Mouse (Mus musculus) intestine, postnatal 0 days (tissue): Measurements from ENCODE around the gene Ccdc38. TPM values are rescaled to one million over a fixed set of nuclear protein-coding genes. Genes with fewer than 3 reads are reported as not detected.

Experiments used
- ATAC-seq: fragments of 200-750 bp; cut with Nextera tagmentation; 2 replicates; pipeline ENCODE4 v1.8.0; 2017; ENCODE audit warnings: mild to moderate bottlenecking, moderate TSS enrichment, moderate library complexity
- H3K27ac ChIP-seq: fragments of 300-500 bp; sonication (generic); 2 replicates; pipeline ENCODE4 v1.5.1; 2014; ENCODE audit warnings: mild to moderate bottlenecking, low read depth, low read length, moderate library complexity
- H3K27me3 ChIP-seq: fragments of 300-500 bp; sonication (generic); replicated peaks from 2 replicates; pipeline ENCODE4 v1.6.1; 2014; ENCODE audit warnings: low read length, mixed read lengths; ENCODE audit not compliant: control insufficient read depth, insufficient read depth
- H3K36me3 ChIP-seq: fragments of 300-500 bp; sonication (generic); 2 replicates; pipeline ENCODE4 v1.6.1; 2014; ENCODE audit warnings: mild to moderate bottlenecking, moderate library complexity; ENCODE audit not compliant: control insufficient read depth, insufficient read depth
- H3K4me1 ChIP-seq: fragments of 300-500 bp; sonication (generic); replicated peaks from 2 replicates; pipeline ENCODE4 v1.6.1; 2014; ENCODE audit warnings: antibody characterized with exemption, low read length, mixed read lengths; ENCODE audit not compliant: control insufficient read depth, insufficient read depth
- H3K4me2 ChIP-seq: fragments of 300-500 bp; sonication (generic); replicated peaks from 2 replicates; pipeline ENCODE4 v1.6.1; 2014; ENCODE audit warnings: low read depth, mild to moderate bottlenecking, moderate library complexity
- H3K4me3 ChIP-seq: fragments of 300-500 bp; sonication (generic); 2 replicates; pipeline ENCODE4 v1.5.1; 2014; ENCODE audit warnings: low read depth, low read length
- H3K9ac ChIP-seq: fragments of 300-500 bp; sonication (generic); 2 replicates; pipeline ENCODE4 v1.6.1; 2014; ENCODE audit warnings: mild to moderate bottlenecking, low read depth, low read length
- H3K9me3 ChIP-seq: fragments of 300-500 bp; sonication (generic); 2 replicates; pipeline ENCODE4 v1.6.1; 2016; ENCODE audit warnings: mixed run types; ENCODE audit not compliant: control insufficient read depth
- CTCF ChIP-seq: sonication (generic); IDR thresholded peaks from 2 replicates; pipeline ENCODE4 v1.5.1; 2016; ENCODE audit warnings: low read depth, mild to moderate bottlenecking, control low read depth, antibody characterized with exemption, moderate library complexity
- WGBS: fragments of 180-500 bp; shearing (Covaris S2); extraction: QIAGEN DNeasy Blood & Tissue Kit; methylation state at CpG from one replicate; pipeline ENCODE4 v1.1.7; 2014; 5-methylcytosine and 5-hydroxymethylcytosine counted together
- polyA plus RNA-seq: library from polyadenylated mRNA; unstranded; fragments of >200 nt; fragmentation: Nextera tagmentation; extraction: Ambion mirVana; gene quantifications from 2 replicates; pipeline ENCODE4 v1.2.1, GENCODE M21; 2015

Ccdc38 gene
- polyA plus RNA-seq, 1 experiment from 2014 or later: 0.10 TPM

- ATAC-seq: no peak
- Histone ChIP-seq H3K4me2 (no peak overlapping the region), H3K4me1 (no peaks in the 10 kb centered on the region), H3K4me3 (no peak overlapping the region), H3K27me3 (no peaks in the 10 kb centered on the region), H3K27ac (no peak overlapping the region), H3K9me3 (no peaks in the 10 kb centered on the region), H3K36me3 (no peaks in the 10 kb centered on the region), H3K9ac (no peak overlapping the region)
- WGBS: 56% methylated on average over 9 of the region's 9 CpGs
- no peak for TF ChIP-seq CTCF
These were observed 19.4 kb downstream of the Ccdc38 start for GRCm38 (mm10) chr10:93559786-93560185.

- H3K36me3 ChIP-seq: no peaks in the 10 kb centered on the region
- no peaks in the 10 kb centered on the region for H3K4me1 ChIP-seq
- TF ChIP-seq CTCF: no peak
- H3K9ac ChIP-seq: no peak overlapping the region
- H3K4me3 ChIP-seq: no peak overlapping the region
- no peak for ATAC-seq
- no peak overlapping the region for H3K27ac ChIP-seq
- H3K9me3 ChIP-seq: no peaks in the 10 kb centered on the region
- H3K27me3 ChIP-seq: no peaks in the 10 kb centered on the region
- WGBS: 77% methylated on average over 14 of the region's 14 CpGs
- H3K4me2 ChIP-seq: no peak overlapping the region
These were observed 24.2 kb downstream of the Ccdc38 start for GRCm38 (mm10) chr10:93564518-93565090.

- H3K4me1 ChIP-seq: no peaks in the 10 kb centered on the region
- H3K9ac ChIP-seq: no peak overlapping the region
- no peaks in the 10 kb centered on the region for H3K27me3 ChIP-seq
- no peak for ATAC-seq
- no peak overlapping the region for H3K4me2 ChIP-seq
- no peak overlapping the region for H3K27ac ChIP-seq
- TF ChIP-seq CTCF: no peak
- 79% methylated on average over 10 of the region's 10 CpGs for WGBS
- no peaks in the 10 kb centered on the region for H3K36me3 ChIP-seq
- no peaks in the 10 kb centered on the region for H3K9me3 ChIP-seq
- no peak overlapping the region for H3K4me3 ChIP-seq
These were observed 26.6 kb downstream of the Ccdc38 start for GRCm38 (mm10) chr10:93567066-93567465.

- WGBS: 84% methylated on average over 11 of the region's 11 CpGs
These were observed 27.6 kb downstream of the Ccdc38 start for GRCm38 (mm10) chr10:93567841-93568566.

GRCm38 (mm10) chr10:93568671-93569070 is 28.2 kb downstream of the Ccdc38 start:
- no peak for ATAC-seq
- Histone ChIP-seq H3K27ac (no peak overlapping the region), H3K4me3 (no peak overlapping the region), H3K4me1 (no peaks in the 10 kb centered on the region), H3K4me2 (no peak overlapping the region), H3K27me3 (no peaks in the 10 kb centered on the region), H3K9me3 (no peaks in the 10 kb centered on the region), H3K9ac (no peak overlapping the region), H3K36me3 (no peaks in the 10 kb centered on the region)
- TF ChIP-seq CTCF: no peak
- 83% methylated on average over 6 of the region's 6 CpGs for WGBS

More at GRCm38 (mm10) chr10:93567841-93568566, 27.6 kb downstream of the Ccdc38 start:
- H3K4me3 ChIP-seq: no peak overlapping the region
- no peaks in the 10 kb centered on the region for H3K36me3 ChIP-seq
- H3K9ac ChIP-seq: no peak overlapping the region
- ATAC-seq: no peak
- peak; percentile 28 for TF ChIP-seq CTCF
- no peaks in the 10 kb centered on the region for H3K27me3 ChIP-seq
- no peaks in the 10 kb centered on the region for H3K9me3 ChIP-seq
- no peaks in the 10 kb centered on the region for H3K4me1 ChIP-seq
- no peak overlapping the region for H3K27ac ChIP-seq
- H3K4me2 ChIP-seq: no peak overlapping the region

GRCm38 (mm10) chr10:93572209-93572608 is 31.8 kb downstream of the Ccdc38 start:
- TF ChIP-seq CTCF: 0 out of 2 replicates have a peak, but pooled peaks have one; percentile 7
- H3K9ac ChIP-seq: no peak overlapping the region
- H3K27me3 ChIP-seq: no peaks in the 10 kb centered on the region
- H3K4me1 ChIP-seq: no peaks in the 10 kb centered on the region
- no peak overlapping the region for H3K4me3 ChIP-seq
- H3K36me3 ChIP-seq: no peaks in the 10 kb centered on the region
- no peak for ATAC-seq
- WGBS: 55% methylated on average over 2 of the region's 2 CpGs
- H3K4me2 ChIP-seq: no peak overlapping the region
- no peak overlapping the region for H3K27ac ChIP-seq
- H3K9me3 ChIP-seq: no peaks in the 10 kb centered on the region
